Mouse (Mus musculus): ENCODE data around the gene Gm17469. TPM values are rescaled to one million over a fixed set of nuclear protein-coding genes. Genes with fewer than 3 reads are reported as not detected.
"Not testable (repeated sequence)": the region's sequence is repeated elsewhere in the genome, so short reads cannot be mapped to it uniquely, and the experiment has no call there.

The Gm17469 gene
- polyA plus RNA-seq (2012; rRNA removed): not detected in 2 replicates
- polyA plus RNA-seq (2014; fragmentation: Nextera tagmentation; extraction: Ambion mirVana): not detected in 2 replicates

GRCm38 (mm10) chrX:124629593-124629992 is at the start of gene Gm17469:
Gene Gm17469 (plus strand): TSS chrX:124629893.
- no CpG with 5 or more reads among the region's 4 CpGs for WGBS (ENCODE audit: insufficient replicate concordance)
- ATAC-seq (ENCODE audit: insufficient read depth); H3K27ac ChIP-seq; H3K27me3 ChIP-seq (ENCODE audit: control insufficient read depth, insufficient read depth, low read length); H3K4me2 ChIP-seq (ENCODE audit: low read depth); H3K36me3 ChIP-seq (replicated peaks; ENCODE audit: control insufficient read depth, insufficient read depth, low read depth); H3K4me1 ChIP-seq (replicated peaks; ENCODE audit: control insufficient read depth in 2 of 2, insufficient read depth in 2 of 2, low read length in 1 of 2); H3K9ac ChIP-seq (replicated peaks); DNase-seq (ENCODE audit: low read depth in 3 of 3, low spot score in 3 of 3); H3K4me3 ChIP-seq (ENCODE audit: insufficient read depth in 1 of 2, low read depth in 2 of 2, low read length in 2 of 2); H3K9me3 ChIP-seq (ENCODE audit: control insufficient read depth, low read length): not testable (repeated sequence)

Other genes starting within 250 kb of the Gm17469 start
- not detected in 2 replicates for gene Gm17584, start 129.3 kb upstream of the Gm17469 start, polyA plus RNA-seq (2012; rRNA removed)
- not detected in 2 replicates for gene Gm17584, start 129.3 kb upstream of the Gm17469 start, polyA plus RNA-seq (2014; fragmentation: Nextera tagmentation; extraction: Ambion mirVana)

Measured in liver, embryonic 14.5 days (tissue).